23 mouse cellular contexts compared by ENCODE assay signal in genomic region chr9:56304526-56304925, GRCm38 (mm10).
A peak's percentile ranks its signal among the peaks of the same experiment; 100 is the strongest.
DNase-seq lines count a peak whose midpoint lies in the region; ATAC-seq and TF ChIP-seq lines count a peak whose summit lies in the region.
"Had no signal": no experiment of that assay in that cellular context is flagged by ENCODE, and none has a peak within 500 bp of the region (broad histone marks: within the 10 kb centered on the region; RNA-seq: fewer than 3 reads in every experiment).

No protein-coding gene starts in this region.

- H3K27ac ChIP-seq in heart, adult 2 months, result 0 out of 2 replicates have a peak overlapping the region, but pooled peaks have one; percentile 4
- H3K27ac ChIP-seq in forebrain, embryonic 15.5 days (replicated peaks), result no peak overlapping the region

- WGBS in heart, adult 2 months, result 68% methylated on average over 2 of the region's 2 CpGs
- 23% methylated on average over 2 of the region's 2 CpGs for WGBS in forebrain, embryonic 15.5 days

- DNase-seq in heart, adult 2 months, result no peak
- DNase-seq in heart, postnatal 36 days, result no peak
- peak; percentile 56 for DNase-seq in Muller cell, postnatal 12 days (ENCODE audit: inconsistent ontology term)
- peak; percentile 51 for DNase-seq in retina, embryonic 14.5 days (ENCODE audit: low spot score)
- DNase-seq in retina, postnatal 1 day, result peak; percentile 65
- no peak for DNase-seq in left cerebral cortex, adult 8-10 months (ENCODE audit: low spot score in 2 of 2)
- DNase-seq in layer of hippocampus, adult 9-11 months, result no peak
- DNase-seq: adrenal gland, adult 2 months; adrenal gland, adult 8-10 months; adrenal gland, postnatal 10 days; adrenal gland, postnatal 14 days; adrenal gland, postnatal 25 days; adrenal gland, postnatal 36 days; B cell, adult 2 months; cerebellum, adult 11 months; cerebellum, adult 11-12 months; cerebellum, adult 18-20 months had no signal

- H3K4me3 ChIP-seq in heart, adult 2 months, result no peak overlapping the region
- H3K4me3 ChIP-seq in forebrain, embryonic 15.5 days, result no peak overlapping the region

- no peak overlapping the region for H3K9ac ChIP-seq in heart, adult 2 months (ENCODE audit: low read depth, low read length)
- no peak overlapping the region for H3K9ac ChIP-seq in forebrain, embryonic 15.5 days (replicated peaks)

- no peak for TF ChIP-seq CTCF in heart, adult 2 months (IDR thresholded peaks at IDR 0.05)

- peaks cover 10% of the 10 kb centered on the region for H3K36me3 ChIP-seq in heart, adult 2 months (ENCODE audit: control insufficient read depth, insufficient read depth, low read length)
- H3K36me3 ChIP-seq in forebrain, embryonic 15.5 days, result no peaks in the 10 kb centered on the region
- H3K36me3 ChIP-seq: G1E had no signal

- ATAC-seq in forebrain, embryonic 15.5 days (replicated peaks), result no peak
- ATAC-seq: activated CD4-positive, CD25-positive, alpha-beta regulatory T cell, adult 4 months; CD4-positive, CD25-positive, alpha-beta regulatory T cell, adult 4 months; Patski had no signal

- intact Hi-C loops in heart, adult 2 months (cut with DNase I), result no loop called here
- intact Hi-C loops in heart, postnatal 36 days (cut with DNase I), result no loop called here

- peaks cover 2% of the 10 kb centered on the region for H3K4me1 ChIP-seq in heart, adult 2 months (ENCODE audit: control insufficient read depth, insufficient read depth, low read length)
- H3K4me1 ChIP-seq in forebrain, embryonic 15.5 days, result no peaks in the 10 kb centered on the region; the same call in 1 of the 2 replicates

- no peak overlapping the region for H3K4me2 ChIP-seq in forebrain, embryonic 15.5 days (replicated peaks)

- no peaks in the 10 kb centered on the region for H3K27me3 ChIP-seq in heart, adult 2 months (ENCODE audit: control insufficient read depth, insufficient read depth, low read length)
- H3K27me3 ChIP-seq in forebrain, embryonic 15.5 days, result no peaks in the 10 kb centered on the region
- H3K27me3 ChIP-seq: CH12.LX, Patski had no signal

- TF ChIP-seq EP300 in heart, adult 2 months (IDR thresholded peaks at IDR 0.05; ENCODE audit: insufficient read depth, low read depth, low read length), result no peak

- no peak for TF ChIP-seq POLR2A in heart, adult 2 months (IDR thresholded peaks at IDR 0.05; ENCODE audit: insufficient read depth, low read depth, low read length)

- H3K79me2 ChIP-seq in heart, adult 2 months (replicated peaks; ENCODE audit: control insufficient read depth, insufficient read depth, low read length), result 0 out of 2 replicates have a peak, but pooled peaks cover 4% of the 10 kb centered on the region

- no peaks in the 10 kb centered on the region for H3K9me3 ChIP-seq in forebrain, embryonic 15.5 days
- H3K9me3 ChIP-seq: G1E had no signal

Comparison
In these comparisons a context has a peak if more than half of its experiments do, and no peak if none do; other contexts are left out.
1. DNase-seq: peak in Muller cell, postnatal 12 days (single experiment), retina, embryonic 14.5 days (single experiment) and retina, postnatal 1 day (single experiment); none in heart, adult 2 months (0 of 2), heart, postnatal 36 days (0 of 2), left cerebral cortex, adult 8-10 months (0 of 2) and layer of hippocampus, adult 9-11 months (single experiment).